Mouse (Mus musculus): Measurements from ENCODE around the gene Eci2. TPM values are rescaled to one million over a fixed set of nuclear protein-coding genes. Genes with fewer than 3 reads are reported as not detected.

The Eci2 gene
- total RNA-seq, 2 experiments from 2014 or later: 83.2 to 106 TPM

GRCm38 (mm10) chr13:34942370-34942769, 84.5 kb downstream of the Eci2 start:
- no peak overlapping the region for H3K4me3 ChIP-seq
- TF ChIP-seq CTCF (IDR thresholded peaks at IDR 0.05): no peak
- DNase-seq: no peak
- H3K27ac ChIP-seq: no peak overlapping the region
- intact Hi-C loops (cut with DNase I): no loop called here

GRCm38 (mm10) chr13:34934931-34935644, 91.8 kb downstream of the Eci2 start:
- no peak overlapping the region for H3K27ac ChIP-seq
- TF ChIP-seq CTCF (IDR thresholded peaks at IDR 0.05): no peak
- H3K4me3 ChIP-seq: no peak overlapping the region
- intact Hi-C loops (cut with DNase I): no loop called here
- DNase-seq: no peak

Other genes starting within 250 kb of the Eci2 start
- gene Prpf4b, start 151.8 kb downstream of the Eci2 start, total RNA-seq (2021): 10 to 100 TPM; 29.2 to 31.1 TPM
- gene Fam217a, start 102.8 kb downstream of the Eci2 start, total RNA-seq (2021): under 1 TPM in 1 of 2 experiments, not detected in 1; 0.13 TPM
- not detected for gene 4933417A18Rik, start 102.7 kb downstream of the Eci2 start, total RNA-seq (2021)
- under 1 TPM; 0.64 to 0.73 TPM for gene Eci3, start 63.3 kb downstream of the Eci2 start, total RNA-seq (2021)

All from gastrocnemius, adult 2 months (tissue).